8 mouse cellular contexts compared by ENCODE assay signal in the genomic region with DNA sequence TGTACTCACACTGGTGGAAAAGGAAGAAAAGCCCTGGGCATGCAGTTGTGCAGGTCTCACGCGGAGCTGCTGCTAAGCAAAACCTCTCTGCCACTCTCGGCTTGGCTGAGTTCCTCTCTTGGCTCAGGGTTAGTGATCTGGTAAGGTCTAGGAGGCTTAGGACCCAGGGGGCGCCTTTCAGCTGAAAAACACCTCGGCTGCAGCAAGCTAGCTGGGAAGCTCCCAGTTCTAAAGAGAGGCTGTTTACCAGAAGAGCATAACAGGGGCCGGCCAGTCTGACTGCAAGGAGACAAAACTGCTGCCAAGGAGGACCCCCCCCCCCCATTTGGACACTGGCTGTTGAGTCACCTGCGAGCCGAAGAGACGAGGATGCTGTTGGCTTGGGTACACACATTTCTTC. TPM values are rescaled to one million over a fixed set of nuclear protein-coding genes. Genes with fewer than 3 reads are reported as not detected.
A peak's percentile ranks its signal among the peaks of the same experiment; 100 is the strongest.
DNase-seq lines count a peak whose midpoint lies in the region; ATAC-seq and TF ChIP-seq lines count a peak whose summit lies in the region.

No protein-coding gene starts in this region.

- H3K36me3 ChIP-seq in C2C12 (ENCODE audit: control insufficient read depth, insufficient read depth): no peaks in the 10 kb centered on the region
- H3K36me3 ChIP-seq in forebrain, embryonic 11.5 days (ENCODE audit: control insufficient read depth, insufficient read depth, low read length): no peaks in the 10 kb centered on the region
- peaks cover 11% of the 10 kb centered on the region for H3K36me3 ChIP-seq in heart, embryonic 15.5 days
- H3K36me3 ChIP-seq in liver, embryonic 12.5 days: no peaks in the 10 kb centered on the region
- peaks cover 5% of the 10 kb centered on the region for H3K36me3 ChIP-seq in splenic B cell, adult 2 months (ENCODE audit: control insufficient read depth, insufficient read depth, low read length, poor library complexity, severe bottlenecking)

- peaks cover 11% of the 10 kb centered on the region; the same call in 1 of the 2 replicates for H3K4me1 ChIP-seq in forebrain, embryonic 11.5 days (replicated peaks; ENCODE audit: control insufficient read depth, insufficient read depth, low read length)
- peaks cover 47% of the 10 kb centered on the region for H3K4me1 ChIP-seq in heart, embryonic 15.5 days (replicated peaks)
- peaks cover 34% of the 10 kb centered on the region for H3K4me1 ChIP-seq in liver, embryonic 12.5 days

- no peak overlapping the region for H3K27ac ChIP-seq in forebrain, embryonic 11.5 days (ENCODE audit: low read depth, low read length)
- peak overlapping the region; percentile 88 for H3K27ac ChIP-seq in heart, embryonic 15.5 days
- no peak overlapping the region for H3K27ac ChIP-seq in liver, embryonic 12.5 days

- H3K27me3 ChIP-seq in C2C12 (ENCODE audit: control insufficient read depth, insufficient read depth, insufficient read length): no peaks in the 10 kb centered on the region
- no peaks in the 10 kb centered on the region for H3K27me3 ChIP-seq in forebrain, embryonic 11.5 days (ENCODE audit: control insufficient read depth, insufficient read depth, low read length)
- no peaks in the 10 kb centered on the region for H3K27me3 ChIP-seq in heart, embryonic 15.5 days
- peaks cover 55% of the 10 kb centered on the region for H3K27me3 ChIP-seq in liver, embryonic 12.5 days (replicated peaks)
- no peaks in the 10 kb centered on the region for H3K27me3 ChIP-seq in splenic B cell, adult 2 months (ENCODE audit: control insufficient read depth, insufficient read depth, low read length, poor library complexity, severe bottlenecking)

- WGBS in forebrain, embryonic 11.5 days: 1% methylated on average over 9 of the region's 9 CpGs
- whole genome bisulfite sequencing in heart, embryonic 15.5 days: 0% methylated on average over 9 of the region's 9 CpGs
- WGBS in liver, embryonic 12.5 days (ENCODE audit: insufficient replicate concordance): 3% methylated on average over 9 of the region's 9 CpGs

- no peak for TF ChIP-seq CTCF in C2C12 (IDR thresholded peaks at IDR 0.05; ENCODE audit: control insufficient read depth, insufficient read depth, insufficient read length)

- ATAC-seq in forebrain, embryonic 11.5 days (replicated peaks; ENCODE audit: low FRiP score): no peak
- peak; percentile 36 for ATAC-seq in heart, embryonic 15.5 days (replicated peaks; ENCODE audit: insufficient number of reproducible peaks, insufficient read depth, low FRiP score, low read depth)
- no peak for ATAC-seq in liver, embryonic 12.5 days

- H3K4me2 ChIP-seq in forebrain, embryonic 11.5 days (ENCODE audit: low read depth, low read length, severe bottlenecking): peak overlapping the region; percentile 98
- peak overlapping the region; percentile 99 for H3K4me2 ChIP-seq in heart, embryonic 15.5 days
- H3K4me2 ChIP-seq in liver, embryonic 12.5 days: peak overlapping the region; percentile 82

- peak overlapping the region; percentile 29 for H3ac ChIP-seq in C2C12 (ENCODE audit: control insufficient read depth, insufficient read length, low read depth)

- no peak overlapping the region for H3K4me3 ChIP-seq in C2C12 (ENCODE audit: insufficient read depth, poor library complexity, severe bottlenecking)
- H3K4me3 ChIP-seq in forebrain, embryonic 11.5 days (ENCODE audit: low read depth, low read length): peak overlapping the region; percentile 39
- peak overlapping the region; percentile 56 for H3K4me3 ChIP-seq in heart, embryonic 15.5 days
- peak overlapping the region; percentile 49 for H3K4me3 ChIP-seq in liver, embryonic 12.5 days

- H3K9ac ChIP-seq in forebrain, embryonic 11.5 days (ENCODE audit: low read length): peak overlapping the region; percentile 64
- peak overlapping the region; percentile 68 for H3K9ac ChIP-seq in heart, embryonic 15.5 days
- H3K9ac ChIP-seq in liver, embryonic 12.5 days: 0 out of 2 replicates have a peak overlapping the region, but pooled peaks have one; percentile 7

- H3K79me2 ChIP-seq in C2C12 (ENCODE audit: control insufficient read depth, insufficient read depth): no peaks in the 10 kb centered on the region

- no peaks in the 10 kb centered on the region for H3K79me3 ChIP-seq in C2C12 (ENCODE audit: low read depth)

- no peaks in the 10 kb centered on the region for H3K9me3 ChIP-seq in forebrain, embryonic 11.5 days (ENCODE audit: control insufficient read depth, low read length)
- H3K9me3 ChIP-seq in heart, embryonic 15.5 days (replicated peaks): no peaks in the 10 kb centered on the region
- no peaks in the 10 kb centered on the region for H3K9me3 ChIP-seq in liver, embryonic 12.5 days (replicated peaks)

- DNase-seq in brain, adult 2 months (ENCODE audit: low read depth, low spot score): peak; percentile 98
- DNase-seq in forebrain, embryonic 11.5 days (ENCODE audit: low spot score): peak; percentile 77
- DNase-seq in kidney, postnatal 14 days: peak; percentile 87
- DNase-seq in naive thymus-derived CD4-positive, alpha-beta T cell, adult 2 months (ENCODE audit: low read depth): peak; percentile 86
- peak; percentile 85 for DNase-seq in splenic B cell, adult 2 months (ENCODE audit: low read depth, low spot score)

TF ChIP-seq in C2C12, 6 proteins besides CTCF, POLR2A, EP300 and RAD21:
- TF ChIP-seq MAX (IDR thresholded peaks at IDR 0.05) (no peak), USF1 (IDR thresholded peaks at IDR 0.05; ENCODE audit: low read depth) (no peak), MYOD1 (IDR thresholded peaks at IDR 0.05; ENCODE audit: control insufficient read depth, insufficient read length, low read depth) (no peak), MYOG (IDR thresholded peaks at IDR 0.05; ENCODE audit: control insufficient read depth, extremely low read depth, insufficient read length) (no peak), CEBPB (IDR thresholded peaks at IDR 0.05; ENCODE audit: low read depth) (no peak)

RNA-seq across cellular contexts. Expression of gene Pik3ip1, which starts 0.4 kb away (rescaled TPM):
- polyA plus RNA-seq in C2C12 (2012; fragmentation: generic; extraction: Trizol): 0.71 TPM
- 9.7 and 10.6 TPM in 2 replicates for polyA plus RNA-seq in forebrain, embryonic 11.5 days (2014; fragmentation: Nextera tagmentation; extraction: Ambion mirVana)
- polyA plus RNA-seq in heart, embryonic 15.5 days (2015; fragmentation: Nextera tagmentation; extraction: Ambion mirVana): 35.1 and 36.1 TPM in 2 replicates
- polyA plus RNA-seq in liver, embryonic 12.5 days (2016; fragmentation: Nextera tagmentation; extraction: Ambion mirVana): 1.8 and 2.1 TPM in 2 replicates

RNA-seq across cellular contexts. Expression of gene Patz1, which starts 41.9 kb away (rescaled TPM):
- 29.6 TPM for polyA plus RNA-seq in C2C12 (2012; fragmentation: generic; extraction: Trizol)
- 130 and 131 TPM in 2 replicates for polyA plus RNA-seq in forebrain, embryonic 11.5 days (2014; fragmentation: Nextera tagmentation; extraction: Ambion mirVana)
- polyA plus RNA-seq in heart, embryonic 15.5 days (2015; fragmentation: Nextera tagmentation; extraction: Ambion mirVana): 20.0 and 32.0 TPM in 2 replicates
- 29.0 and 30.5 TPM in 2 replicates for polyA plus RNA-seq in liver, embryonic 12.5 days (2016; fragmentation: Nextera tagmentation; extraction: Ambion mirVana)

Comparison
In these comparisons a context has a peak if more than half of its experiments do, and no peak if none do; other contexts are left out.
1. H3K9ac ChIP-seq: peak in every context shown above with its lines; median percentile 68 in heart, embryonic 15.5 days; 64 in forebrain, embryonic 11.5 days; 7 in liver, embryonic 12.5 days.